Mouse (Mus musculus): ENCODE data around the gene Nr2c2.

DNA sequence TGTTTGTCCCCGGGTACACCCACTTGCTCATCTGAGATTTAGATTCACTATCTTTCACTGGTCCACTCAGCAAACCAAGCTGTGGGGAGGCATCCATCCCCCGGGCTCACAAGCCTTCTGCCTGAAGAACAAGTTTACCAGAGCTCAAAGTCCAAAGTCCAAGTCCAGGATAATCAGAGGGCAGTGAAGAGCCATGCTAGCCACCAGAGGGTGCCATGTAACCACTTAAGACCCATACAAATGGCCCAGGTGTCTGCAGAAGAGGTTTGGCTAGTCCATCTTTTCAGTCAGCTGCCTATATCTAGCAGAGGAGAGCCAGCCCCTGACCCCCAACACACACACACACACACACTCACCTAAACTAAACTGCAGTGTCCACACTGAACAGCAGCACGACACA lies 128.3 kb downstream of the Nr2c2 start:
- TF ChIP-seq CTCF (conservative IDR thresholded peaks at IDR 0.05; ENCODE audit: low read length) (peak; percentile 63), POU5F1 (IDR thresholded peaks at IDR 0.05; ENCODE audit: borderline replicate concordance, low read length) (no peak), NANOG (IDR thresholded peaks at IDR 0.05; ENCODE audit: borderline replicate concordance, low read length) (no peak)
